Mouse (Mus musculus): ENCODE measurements around the gene Serpinb5.
"Not testable (repeated sequence)": the region's sequence is repeated elsewhere in the genome, so short reads cannot be mapped to it uniquely, and the experiment has no call there.

Gene Serpinb5

DNA sequence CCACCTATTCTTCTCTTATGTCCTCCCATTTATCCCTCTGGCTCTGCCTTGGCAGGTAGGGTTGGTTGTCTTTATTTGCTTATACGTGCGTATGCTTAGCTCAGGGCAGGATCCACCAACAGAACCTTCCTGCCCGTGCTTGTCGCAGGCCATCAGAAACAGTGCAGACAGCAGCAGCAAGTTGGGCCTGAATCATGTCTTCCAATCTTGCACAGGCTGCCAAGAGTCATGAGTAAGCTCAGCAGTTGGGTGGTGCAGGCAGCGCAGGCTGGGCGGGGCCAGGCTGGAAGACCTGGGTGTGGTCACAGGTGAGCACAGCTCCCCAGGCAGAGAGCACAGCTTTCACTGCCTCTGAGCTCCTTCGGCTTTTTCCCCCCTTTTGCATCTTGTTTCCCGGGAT is at the start of gene Serpinb5:
Serpinb5 (plus strand) TSS at position 327 of the 400 bp plus-strand sequence.
- DNase-seq (ENCODE audit: low spot score in 2 of 2) = peak; percentile 77 to 82

DNA sequence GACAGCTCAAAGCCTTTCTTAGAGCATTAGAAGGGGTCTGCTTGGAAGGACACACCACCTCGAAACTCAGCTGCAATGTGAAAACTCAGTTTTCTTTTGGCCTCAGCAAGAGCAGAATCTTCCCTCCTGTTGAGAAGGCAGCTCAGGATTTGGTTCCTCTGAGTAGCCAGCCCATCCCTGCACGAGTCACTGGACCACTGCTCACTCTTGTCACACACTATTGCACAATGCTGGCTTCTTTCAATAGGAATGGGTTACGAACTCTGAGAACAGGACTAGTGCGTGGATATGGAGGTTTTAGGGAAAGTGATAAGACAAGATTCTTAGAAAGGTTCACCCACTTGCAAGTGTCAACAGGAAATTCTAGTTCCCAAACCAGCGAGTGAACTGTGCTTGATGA is 46.1 kb upstream of the Serpinb5 start:
- DNase-seq (ENCODE audit: low spot score in 2 of 2) = no peak

DNA sequence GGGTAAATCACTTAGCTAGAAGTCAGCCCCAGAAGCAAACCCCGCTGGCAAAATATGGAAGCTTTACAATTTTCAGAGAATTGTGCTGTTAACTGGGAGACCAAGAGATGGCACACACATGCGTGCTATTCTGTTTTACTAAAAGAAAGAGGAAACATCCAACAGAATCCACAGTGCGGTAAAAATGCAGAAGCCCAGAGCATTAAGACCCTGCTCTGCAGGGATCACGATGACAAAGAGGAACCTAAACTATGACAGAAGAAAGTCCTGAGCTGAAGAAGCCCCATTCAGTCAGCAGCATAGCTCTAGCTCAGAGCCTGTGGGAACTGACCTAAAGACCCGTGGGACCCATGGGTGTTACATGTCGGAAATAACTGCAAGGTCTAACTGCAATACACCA is 45.7 kb upstream of the Serpinb5 start:
- DNase-seq (ENCODE audit: low spot score in 2 of 2) = no peak

DNA sequence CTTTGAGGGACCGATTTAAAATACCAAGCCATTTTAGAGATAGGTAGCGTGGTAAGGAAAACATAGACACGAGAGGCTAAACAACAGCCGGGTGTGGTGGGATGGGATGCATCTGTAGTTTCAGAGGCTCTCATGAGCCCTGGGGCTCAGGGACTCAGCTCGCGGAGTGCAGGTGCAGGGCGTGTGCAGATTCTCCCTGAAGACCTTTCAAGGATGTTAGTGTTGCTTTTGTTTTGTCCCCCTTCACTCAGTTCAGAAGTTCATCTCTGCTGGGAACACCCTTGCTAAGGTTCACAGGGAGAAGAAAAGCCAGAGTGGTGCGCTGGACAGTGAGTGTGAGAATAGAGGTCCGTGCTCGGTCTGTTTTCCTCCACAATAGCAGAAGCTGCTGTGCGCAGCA is 44.2 kb upstream of the Serpinb5 start:
- no peak for DNase-seq (ENCODE audit: low spot score in 2 of 2)

DNA sequence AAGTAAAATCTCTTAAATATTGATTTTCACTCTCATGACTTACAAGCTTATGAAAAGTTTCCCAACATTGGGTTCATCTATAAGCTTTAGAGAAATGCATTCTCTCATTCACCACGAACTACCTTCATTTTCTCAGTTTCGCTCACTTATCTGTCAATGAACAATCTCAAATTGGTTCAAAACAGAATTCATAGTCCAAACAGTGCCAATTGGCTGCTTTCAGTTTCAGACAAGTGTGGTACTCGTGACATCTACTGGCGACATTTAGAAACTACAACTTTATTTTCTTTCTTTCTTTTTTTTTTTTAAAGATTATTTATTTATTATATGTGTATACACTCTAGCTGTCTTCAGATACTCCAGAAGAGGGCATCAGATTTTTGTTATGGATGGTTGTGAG is 42.6 kb upstream of the Serpinb5 start:
- no peak for DNase-seq (ENCODE audit: low spot score in 2 of 2)

DNA sequence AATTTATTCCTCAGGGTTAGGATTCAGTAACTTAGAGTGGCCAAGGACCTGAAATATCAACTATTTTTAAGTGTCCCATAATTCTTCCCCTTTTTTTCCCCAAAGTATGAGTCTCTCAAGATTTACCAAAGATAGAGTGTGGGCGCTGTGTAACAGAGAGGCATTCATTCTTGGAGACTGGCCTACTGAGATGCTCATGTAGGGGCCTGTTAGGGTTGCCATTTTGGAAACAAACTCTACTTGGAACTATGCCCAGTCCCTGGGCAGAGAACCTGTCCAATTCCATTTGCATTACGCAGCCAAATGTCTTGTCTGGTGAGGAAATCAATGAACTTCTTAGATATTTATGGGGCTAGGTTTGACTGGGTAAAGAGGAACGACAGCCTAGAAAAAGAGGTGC is 38.7 kb upstream of the Serpinb5 start:
- peak in 1 of 2 experiments; percentile 29 for DNase-seq (ENCODE audit: low spot score in 2 of 2)

DNA sequence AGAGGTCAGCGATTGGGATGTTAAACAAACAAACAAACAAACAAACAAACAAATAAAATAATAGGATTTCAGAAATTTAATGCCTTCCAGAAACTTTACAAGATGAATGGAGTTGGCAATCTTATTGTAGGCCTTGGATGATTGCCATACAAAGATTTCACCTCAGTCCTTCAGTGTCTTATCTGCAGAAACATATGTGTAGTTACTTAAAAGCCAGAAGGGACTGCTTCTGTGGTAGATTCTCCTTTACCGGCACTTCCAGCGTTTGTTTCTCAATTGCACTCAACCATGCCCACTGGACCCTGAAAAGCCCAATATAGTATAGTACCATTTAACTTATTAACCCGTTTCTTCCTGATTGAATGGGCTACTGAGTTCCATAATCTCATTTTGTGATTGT is 32.2 kb upstream of the Serpinb5 start:
- no peak for DNase-seq (ENCODE audit: low spot score in 2 of 2)

DNA sequence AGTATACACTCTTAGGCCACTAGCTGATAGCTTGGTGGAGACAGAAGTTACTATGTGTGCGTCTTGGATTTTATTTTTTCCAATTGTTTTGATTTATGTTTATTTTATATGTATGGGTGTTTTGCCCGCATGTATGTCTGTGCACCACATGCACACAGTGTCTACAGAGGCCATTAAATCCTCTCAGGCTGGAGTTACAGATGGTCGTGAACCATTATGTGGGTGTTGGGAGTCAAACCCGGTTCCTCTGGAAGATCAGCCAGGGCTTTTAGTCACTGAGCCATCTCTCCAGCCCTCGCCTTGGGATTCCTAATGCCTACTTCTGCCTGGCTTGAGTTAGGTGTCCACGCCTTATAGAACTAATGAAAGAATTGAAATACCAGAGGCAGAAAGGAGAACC is 4.6 kb downstream of the Serpinb5 start:
- no peak for DNase-seq (ENCODE audit: low spot score in 2 of 2)

DNA sequence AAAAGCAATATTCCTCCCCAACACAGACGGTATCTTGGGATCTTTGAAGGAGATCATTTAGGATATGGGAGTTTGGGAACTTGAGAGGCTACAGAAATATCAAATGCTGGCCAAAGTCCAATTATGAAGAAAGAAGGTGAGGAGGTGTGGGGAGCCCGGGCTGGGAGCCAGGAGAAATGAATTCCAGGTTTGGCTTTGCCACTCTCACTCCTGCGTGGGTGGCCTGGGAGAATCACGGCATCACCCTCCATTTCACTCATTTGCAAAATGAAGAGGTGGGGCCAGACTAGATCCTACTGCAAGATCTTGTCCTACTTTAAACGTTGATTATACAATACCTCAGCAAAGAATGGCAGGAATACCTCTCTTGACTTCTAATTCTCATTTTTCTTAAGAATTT is 5.1 kb downstream of the Serpinb5 start:
- DNase-seq (ENCODE audit: low spot score in 2 of 2) = no peak

DNA sequence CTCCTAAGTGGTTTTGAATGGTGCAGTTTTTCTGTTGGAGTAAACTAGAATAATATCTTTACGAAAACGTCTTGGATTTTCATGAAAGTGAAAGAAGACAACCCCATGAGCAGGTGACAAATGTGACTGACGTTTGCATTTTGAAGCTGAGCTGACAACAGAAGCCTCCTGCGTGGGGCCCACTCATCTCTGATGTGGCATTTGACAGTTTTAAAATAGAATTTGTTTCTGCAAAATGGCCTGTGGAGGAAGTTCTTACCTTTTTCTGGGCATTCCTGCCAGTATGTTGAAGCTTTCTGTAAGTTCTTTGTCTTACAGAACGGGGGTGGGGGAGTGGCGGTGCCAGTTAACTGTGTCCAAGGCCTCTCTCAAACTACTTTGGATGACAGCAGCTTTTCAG is 5.8 kb downstream of the Serpinb5 start:
- no peak for DNase-seq (ENCODE audit: low spot score in 2 of 2)

DNA sequence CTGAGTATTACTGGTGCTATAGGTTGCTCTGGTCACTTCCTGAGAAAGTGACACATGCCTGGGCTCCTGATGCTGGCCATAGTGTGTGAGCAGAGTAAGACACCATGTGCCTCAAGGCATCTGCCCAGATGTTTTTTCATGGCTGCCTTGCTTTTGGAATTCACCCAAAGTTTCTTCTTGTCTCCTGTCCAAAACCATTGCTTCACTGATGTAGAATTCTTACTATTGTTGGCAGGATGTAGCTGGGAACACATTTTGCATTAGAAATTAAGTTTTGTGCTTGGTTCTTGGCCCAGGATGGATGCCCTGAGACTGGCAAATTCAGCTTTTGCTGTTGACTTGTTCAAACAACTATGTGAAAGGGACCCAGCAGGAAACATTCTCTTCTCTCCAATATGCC is 9.0 kb downstream of the Serpinb5 start:
- DNase-seq (ENCODE audit: low spot score in 2 of 2) = no peak

DNA sequence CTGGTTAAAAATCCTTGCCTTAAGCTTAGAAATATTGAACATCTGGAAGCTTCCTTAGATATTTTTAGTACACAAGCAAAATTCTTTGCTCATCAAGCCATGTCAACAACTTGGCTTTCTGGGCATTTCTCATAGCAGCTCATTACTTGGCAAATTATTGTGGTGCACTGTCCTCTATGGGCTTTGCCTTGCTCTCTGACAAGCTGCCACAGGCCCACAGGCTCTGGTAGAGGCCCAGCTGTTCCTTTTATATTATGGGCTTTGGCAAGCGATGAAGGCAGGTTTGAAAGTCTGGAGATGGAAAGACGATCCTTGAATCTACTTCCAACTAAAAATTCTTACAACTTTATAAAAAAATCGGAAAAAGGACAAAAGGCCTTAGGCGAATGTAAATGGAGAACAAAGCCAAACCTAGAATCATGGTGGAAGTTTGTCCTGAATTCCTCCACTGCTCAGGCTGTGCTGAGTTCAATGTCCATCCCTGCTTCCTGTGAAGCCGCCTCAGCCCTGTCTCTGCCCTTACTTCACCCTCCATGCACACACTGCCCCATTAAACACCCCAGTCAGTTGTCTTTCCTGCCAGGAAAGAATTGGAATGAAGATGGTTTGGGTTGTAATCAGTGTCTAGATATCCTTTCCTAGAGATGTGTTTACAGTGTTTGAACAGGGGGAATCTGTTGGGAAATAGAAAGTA is 14.4 kb downstream of the Serpinb5 start:
- no peak for DNase-seq (ENCODE audit: low spot score in 2 of 2)

DNA sequence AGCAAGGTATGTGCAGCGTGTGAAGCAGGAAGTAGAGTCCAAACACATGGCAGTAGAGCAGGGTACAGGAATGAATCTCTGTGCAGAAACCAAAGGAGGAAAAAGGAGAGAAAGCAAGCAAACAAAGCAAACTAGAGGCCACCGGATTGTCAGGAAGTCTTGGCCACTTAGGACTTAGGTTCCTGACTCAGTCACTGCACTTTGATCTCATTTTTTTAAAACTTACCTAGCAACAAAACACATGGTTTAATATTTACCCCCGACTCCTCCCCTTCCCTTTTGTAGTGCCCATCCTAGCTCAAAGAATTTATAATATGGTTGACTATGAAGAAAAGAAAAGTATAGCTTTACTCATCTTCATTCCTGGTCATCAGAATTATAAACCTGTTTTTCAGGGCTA is 15.2 kb downstream of the Serpinb5 start:
- no peak for DNase-seq (ENCODE audit: low spot score in 2 of 2)

DNA sequence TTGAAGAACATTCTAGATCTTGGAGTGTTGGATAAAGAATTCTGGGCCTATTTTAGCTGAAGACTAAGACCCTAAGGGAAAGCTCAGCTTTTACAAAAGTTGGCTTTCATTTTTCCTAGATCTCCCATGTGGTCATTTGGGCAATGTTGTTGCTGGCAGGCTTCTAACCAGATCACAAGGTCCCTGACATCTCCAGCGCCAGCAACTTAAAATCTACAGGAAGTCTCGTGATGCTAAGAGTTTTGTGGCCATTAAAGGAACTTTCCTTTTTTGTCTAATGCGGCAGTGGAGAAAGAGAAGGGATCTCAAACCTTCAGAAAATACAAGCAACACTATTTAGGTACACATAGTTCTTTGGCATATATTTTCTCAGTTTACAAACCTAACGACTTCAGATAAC is 21.8 kb downstream of the Serpinb5 start:
- DNase-seq (ENCODE audit: low spot score in 2 of 2) = no peak

DNA sequence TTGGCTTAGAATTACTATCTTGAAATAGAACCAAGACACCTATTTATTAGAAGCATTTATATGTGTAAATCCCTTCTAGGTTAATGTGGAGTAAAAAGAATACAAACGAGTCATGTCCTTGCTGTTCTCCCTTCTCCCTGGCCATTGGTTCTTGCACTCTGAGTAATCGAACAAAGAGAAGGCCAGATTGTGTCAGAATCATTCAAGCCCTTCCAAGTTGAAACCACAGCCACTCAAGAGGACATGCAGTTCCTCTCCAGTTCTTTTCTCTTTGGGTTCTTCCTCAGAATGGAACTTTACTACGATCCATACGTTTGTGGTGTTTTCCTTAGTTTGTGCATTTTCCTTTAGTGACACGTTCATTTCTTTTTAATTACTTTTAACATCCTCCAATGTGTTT is 22.4 kb downstream of the Serpinb5 start:
- DNase-seq (ENCODE audit: low spot score in 2 of 2) = no peak

DNA sequence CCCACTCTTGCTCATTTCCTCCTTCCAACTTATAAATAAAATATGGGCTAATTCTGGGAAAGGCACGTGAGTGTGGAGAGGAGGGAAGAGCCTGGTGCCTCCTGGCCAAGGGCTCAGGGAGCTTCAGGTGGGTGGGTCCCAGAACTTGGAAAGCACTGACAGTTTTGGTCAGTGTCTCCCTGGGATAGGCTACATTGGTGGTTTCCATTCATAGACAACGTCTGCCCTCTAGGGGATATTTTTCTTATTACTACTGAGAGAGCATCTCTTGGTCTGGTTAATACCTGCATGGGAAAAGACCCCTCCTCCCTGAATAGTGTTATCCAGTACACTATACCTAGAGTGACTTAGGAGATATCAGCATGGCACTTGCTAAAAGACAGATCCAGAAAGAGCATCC is 22.8 kb downstream of the Serpinb5 start:
- no peak for DNase-seq (ENCODE audit: low spot score in 2 of 2)

DNA sequence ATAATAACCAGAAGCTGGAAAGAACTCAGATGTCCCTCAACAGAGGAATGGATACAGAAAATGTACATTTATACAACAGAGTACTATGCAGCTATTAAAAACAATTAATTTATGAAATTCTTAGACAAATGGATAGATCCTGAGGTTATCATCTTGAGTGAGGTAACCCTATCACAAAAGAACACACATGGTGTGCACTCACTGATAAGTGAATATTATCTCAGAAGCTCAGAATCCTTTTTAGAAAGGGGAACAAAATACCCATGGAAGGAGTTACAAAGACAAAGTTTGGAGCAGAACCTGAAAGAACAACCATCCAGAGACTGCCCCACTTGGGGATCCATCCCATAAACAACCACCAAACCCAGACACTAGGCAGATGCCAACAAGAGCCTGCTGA is 34.2 kb downstream of the Serpinb5 start:
- not testable (repeated sequence) for DNase-seq (ENCODE audit: low spot score in 2 of 2)

DNA sequence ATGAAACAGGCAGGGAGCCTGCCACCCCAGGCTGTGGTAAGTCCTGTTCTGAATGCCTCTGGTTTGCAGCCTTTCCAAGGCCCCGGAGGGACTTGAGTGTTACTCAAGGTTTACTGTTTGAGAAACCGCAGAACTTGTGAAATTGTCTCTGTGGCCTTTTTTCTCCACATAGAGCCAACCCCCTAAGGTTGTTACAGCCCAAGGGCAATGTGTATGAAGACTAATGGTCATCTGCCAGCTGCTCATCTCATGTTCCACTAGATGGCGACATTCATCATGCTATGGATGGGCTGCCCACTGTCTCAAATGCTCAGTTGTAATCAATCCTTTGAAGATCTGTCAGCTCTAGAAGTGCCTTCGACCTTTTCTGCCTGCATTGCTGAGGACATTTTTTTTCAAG is 40.4 kb downstream of the Serpinb5 start:
- peak in 1 of 2 experiments; percentile 43 for DNase-seq (ENCODE audit: low spot score in 2 of 2)

DNA sequence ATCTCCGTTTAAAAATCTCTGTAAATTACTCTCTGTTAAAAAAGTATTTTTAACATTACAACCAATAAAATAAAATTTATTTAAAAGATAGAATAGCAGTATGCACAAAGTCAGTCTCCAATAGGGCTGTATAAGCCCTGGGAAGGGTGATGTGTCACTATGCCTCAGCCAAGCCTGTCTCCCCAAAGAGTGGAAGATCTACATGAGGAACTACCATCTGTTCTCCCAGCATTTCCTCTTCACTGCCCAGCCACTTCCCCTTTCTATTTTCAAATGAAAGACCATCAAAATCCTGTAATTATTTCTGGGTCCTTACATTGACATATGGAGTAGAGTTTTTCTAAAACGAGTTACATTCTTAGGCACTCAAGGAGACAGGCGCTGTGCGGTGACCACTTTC is 71.0 kb downstream of the Serpinb5 start:
- no peak for DNase-seq (ENCODE audit: low spot score in 2 of 2)
